Mouse (Mus musculus) testis, postnatal 10 days (tissue): ENCODE measurements around the gene Ribc1.

Experiments used
- DNase-seq: peaks from one replicate; pipeline ENCODE4 v3.0.0; 2021; ENCODE audit warnings: low spot score

The Ribc1 gene

DNA sequence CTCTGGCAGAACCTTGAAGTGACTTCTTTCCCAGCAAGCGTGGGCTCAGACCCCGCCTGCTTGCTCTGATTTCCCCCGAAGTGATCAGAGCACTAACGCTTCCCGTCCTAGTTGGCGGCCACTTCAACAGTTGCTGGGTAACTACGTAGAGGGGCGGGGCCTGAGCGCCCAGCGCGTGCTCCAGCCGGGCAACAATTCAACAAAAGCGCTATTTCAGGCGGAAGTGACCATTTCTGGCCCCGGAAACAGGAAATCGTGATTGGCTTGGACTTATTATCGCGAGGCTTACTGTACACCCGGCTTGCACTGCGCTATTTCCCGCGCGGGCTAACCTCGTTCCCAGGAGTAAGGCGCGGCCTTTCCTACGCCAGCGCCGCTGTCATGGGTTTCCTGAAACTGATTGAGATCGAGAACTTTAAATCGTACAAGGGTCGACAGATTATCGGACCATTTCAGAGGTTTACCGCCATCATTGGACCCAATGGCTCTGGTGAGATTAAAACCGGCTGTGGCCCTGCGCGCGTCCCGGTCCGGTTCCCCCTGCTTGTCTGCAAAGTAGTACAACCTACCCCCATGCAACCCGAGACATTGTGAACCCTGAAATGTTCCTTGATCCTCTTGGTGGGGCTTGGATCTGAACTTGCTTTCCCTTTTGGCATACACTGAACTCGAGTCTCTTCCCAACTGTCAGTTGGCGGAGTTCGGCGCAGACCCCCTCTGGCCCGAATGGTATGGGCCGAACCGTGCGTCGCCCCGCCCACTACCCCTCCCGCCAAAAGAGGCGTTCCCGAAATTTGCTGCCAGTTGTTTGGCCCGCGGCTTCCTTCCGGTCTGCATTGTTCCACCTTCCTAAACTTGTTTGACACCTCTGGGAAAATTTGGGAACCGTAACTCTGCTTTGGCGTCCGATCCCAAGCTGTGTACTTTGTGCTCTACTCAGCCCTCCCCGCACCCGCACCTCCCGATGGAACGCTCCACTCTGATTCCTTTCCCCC is at the start of gene Ribc1, which contains the start of gene Smc1a:
Gene Ribc1, minus strand, starts transcription at position 145 of the 995 bp plus-strand sequence.
Gene Smc1a, plus strand, starts transcription at position 278 of the 995 bp plus-strand sequence.
- peak; percentile 89 for DNase-seq

DNA sequence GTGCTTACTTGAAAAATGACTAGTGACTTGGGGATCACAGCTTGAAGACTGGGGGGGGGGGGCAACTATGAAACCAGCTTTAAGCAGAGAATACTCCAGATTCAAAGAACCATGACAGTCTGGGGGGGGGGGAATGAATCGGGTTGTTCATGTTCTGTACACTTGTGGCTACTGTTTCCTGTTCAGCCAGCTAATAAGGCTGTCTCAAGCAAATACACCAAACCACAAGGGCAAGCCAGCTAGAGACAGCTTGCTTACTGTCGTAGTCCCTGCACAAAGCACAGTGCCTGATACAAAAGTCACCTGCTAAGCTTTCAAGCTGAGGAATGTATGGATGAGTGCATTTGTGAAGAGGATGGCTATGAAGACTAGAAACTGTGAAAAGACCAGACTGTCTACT is 49.6 kb upstream of the Ribc1 start:
- no peak for DNase-seq

DNA sequence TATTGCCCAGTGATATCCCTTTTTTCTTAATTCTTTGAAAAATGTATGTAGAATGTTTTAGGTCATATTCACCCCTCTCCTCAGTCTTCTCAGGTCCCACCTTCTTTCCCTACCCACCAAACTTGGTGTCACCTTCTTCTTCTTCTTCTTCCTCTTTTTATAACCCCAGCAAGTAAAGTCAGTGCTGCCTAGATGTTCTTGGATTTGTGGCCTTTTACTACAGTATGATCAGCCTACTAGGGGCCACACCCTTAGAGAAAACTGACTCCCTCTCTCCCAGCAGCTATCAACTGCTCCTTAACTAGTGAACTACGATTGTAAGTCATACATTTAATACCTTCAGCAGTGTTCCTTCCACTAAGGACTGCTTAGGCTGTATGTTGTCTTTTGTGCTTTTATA is 38.0 kb upstream of the Ribc1 start:
- DNase-seq = no peak

- DNase-seq = no peak
Observed at GRCm38 (mm10) chrX:152052546-152052945, 36.5 kb upstream of the Ribc1 start.

GRCm38 (mm10) chrX:152047230-152047629 is 31.1 kb upstream of the Ribc1 start:
- DNase-seq = no peak

DNA sequence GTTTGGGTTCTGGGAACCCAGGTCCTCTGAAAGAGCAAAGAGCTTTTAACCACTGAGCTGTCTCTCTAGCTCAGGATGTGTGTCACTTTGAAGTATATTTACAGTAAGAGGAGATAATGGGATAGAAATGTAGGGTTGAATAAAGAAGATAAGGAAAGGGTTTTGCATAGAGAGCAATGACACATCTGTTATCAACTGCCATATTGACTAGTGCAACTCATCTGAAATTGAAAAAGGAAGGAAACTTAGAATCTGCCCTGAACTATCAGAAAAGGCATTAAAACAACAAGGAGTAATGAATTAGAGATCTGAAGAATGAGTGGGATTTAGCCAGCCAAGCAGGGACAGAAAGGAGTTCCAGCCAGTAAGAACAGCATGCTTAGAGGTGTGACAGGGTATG is 23.8 kb upstream of the Ribc1 start:
- no peak for DNase-seq

DNA sequence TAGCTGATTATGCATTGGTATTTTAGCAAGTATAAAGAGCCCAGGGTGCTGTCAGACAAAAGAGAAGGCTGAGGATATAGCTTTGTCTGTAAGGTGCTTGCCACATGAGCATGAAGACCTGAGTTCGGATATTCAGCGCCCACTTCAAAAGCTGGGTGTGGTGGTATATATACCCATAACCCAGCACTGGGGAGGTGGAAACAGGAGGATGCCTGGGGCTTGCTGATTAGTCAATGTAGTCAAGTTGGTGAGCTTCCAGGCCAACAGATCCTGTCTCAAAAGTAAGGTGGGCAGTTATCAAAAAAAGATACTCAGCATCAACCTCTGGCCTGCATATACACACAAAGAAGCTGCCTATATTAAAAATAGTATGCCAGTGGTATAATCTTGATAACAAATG is 3.2 kb upstream of the Ribc1 start:
- no peak for DNase-seq

GRCm38 (mm10) chrX:152017186-152017585 is 1.1 kb upstream of the Ribc1 start:
- no peak for DNase-seq

DNA sequence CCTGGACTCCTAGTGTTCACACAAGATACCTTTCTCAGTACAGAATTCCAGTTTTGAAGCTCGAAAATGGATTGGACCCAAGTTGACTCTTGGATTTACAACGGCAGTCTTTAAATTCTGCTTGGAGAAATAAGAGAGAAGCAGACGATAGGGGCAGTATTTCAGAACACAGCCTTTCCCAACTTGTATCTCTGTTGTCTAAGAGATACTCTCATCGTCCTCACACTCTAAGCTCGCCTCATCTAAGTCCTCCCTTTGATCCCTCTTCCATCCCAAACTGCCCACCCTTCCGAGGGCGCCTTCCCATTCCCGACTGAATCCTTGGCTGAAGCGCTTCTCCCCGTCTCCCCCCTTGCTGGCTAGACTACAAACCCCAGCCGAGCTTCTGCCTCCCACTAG is 344 bp downstream of the Ribc1 start:
- no peak for DNase-seq

DNA sequence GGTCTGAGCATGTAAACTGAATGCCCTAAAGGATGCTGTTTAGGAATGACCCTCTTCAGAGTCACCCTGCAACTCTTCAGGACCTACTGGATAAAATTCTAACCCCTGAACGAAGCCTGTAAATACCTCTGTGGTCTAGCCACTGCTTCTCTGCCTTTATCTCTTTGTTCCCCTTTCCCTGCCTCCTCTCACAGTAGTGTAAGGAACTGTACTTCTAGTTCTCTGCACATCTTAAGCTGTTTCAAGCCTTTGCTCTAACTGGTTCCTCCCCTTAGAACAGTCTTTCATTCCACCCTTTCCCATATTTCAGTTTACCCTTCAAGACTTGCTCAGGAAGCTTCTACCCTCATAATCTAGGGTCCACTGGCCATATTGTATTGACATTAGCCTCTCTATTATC is 8.2 kb downstream of the Ribc1 start:
- no peak for DNase-seq

- no peak for DNase-seq
Observed at GRCm38 (mm10) chrX:152002865-152003264, 13.2 kb downstream of the Ribc1 start.

- DNase-seq = peak; percentile 86
Observed at GRCm38 (mm10) chrX:152001737-152002710, 14.1 kb downstream of the Ribc1 start, which contains the start of gene Hsd17b10. Gene Hsd17b10, plus strand, starts transcription at chrX:152001845.

DNA sequence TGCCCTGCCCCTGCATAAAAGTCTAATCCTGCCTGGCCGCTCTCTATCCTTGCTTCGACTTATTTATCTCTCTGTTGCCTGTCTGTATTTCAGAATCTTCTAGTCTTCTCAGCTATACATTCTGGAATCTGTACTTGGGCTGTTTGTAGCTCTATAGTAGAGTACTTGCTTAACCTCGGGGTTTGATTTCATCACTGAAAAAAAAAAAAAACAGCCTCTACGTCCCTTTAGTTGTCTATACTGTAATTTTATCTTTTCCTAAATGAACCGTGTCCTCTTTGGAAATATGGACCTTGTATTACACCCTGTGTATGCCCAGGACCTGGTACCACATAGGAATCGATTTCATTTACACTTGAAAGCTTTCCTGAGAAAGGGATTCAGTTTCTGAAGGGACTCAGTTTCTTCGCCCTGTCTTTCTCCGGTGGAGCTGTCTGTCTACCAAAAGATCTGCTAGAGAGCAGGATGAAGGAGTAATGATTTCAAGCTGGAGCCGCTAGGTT is 14.9 kb downstream of the Ribc1 start:
- no peak for DNase-seq

DNA sequence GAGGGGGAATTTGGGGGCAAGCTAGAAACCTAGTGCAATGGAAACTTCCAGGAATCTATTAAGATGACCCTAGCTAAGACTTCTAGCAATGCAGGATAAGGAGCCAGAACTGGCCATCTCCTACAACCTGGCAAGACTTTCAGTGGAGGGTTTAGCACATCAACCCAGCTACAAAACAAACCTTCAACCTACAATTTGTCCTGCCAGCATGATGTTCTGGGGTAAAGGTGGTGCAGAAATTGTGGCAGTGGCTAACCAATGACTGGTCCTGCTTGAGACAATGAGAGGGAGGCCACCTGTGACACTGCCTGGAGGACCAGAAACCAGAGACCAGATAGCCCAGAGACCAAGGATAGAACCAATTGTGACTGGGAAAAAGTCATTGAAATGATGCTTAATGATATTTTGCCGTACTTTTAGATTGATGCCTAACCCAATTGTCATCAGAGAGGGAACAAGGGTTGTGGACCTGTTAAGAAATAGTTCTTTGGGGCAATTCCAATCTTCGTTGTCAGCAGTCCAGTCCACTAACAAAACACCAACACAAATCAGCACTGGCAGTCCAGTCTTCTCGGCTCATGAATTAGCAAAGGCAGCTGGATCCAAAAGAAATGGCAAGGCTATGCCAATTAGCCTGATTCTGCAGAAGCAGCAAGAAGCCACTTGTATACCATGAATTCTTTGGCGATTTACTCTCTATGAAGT is 16.9 kb downstream of the Ribc1 start:
- DNase-seq = no peak
